Mouse (Mus musculus): ENCODE data around the gene Zfp839. TPM values are rescaled to one million over a fixed set of nuclear protein-coding genes. Genes with fewer than 3 reads are reported as not detected.

Zfp839 gene
- polyA plus RNA-seq (2016; fragmentation: Nextera tagmentation; extraction: Ambion mirVana) = 3.9 and 5.4 TPM in 2 replicates

GRCm38 (mm10) chr12:110850010-110850928, at the start of gene Zfp839:
Gene Zfp839, plus strand, starts transcription at chr12:110850253.
- H3K27ac ChIP-seq (ENCODE audit: poor library complexity, severe bottlenecking) = peak within 1 kb of the TSS; percentile 69
- H3K9me3 ChIP-seq (replicated peaks) = no peaks in the 10 kb centered on the region
- peaks cover 4% of the 10 kb centered on the region for H3K36me3 ChIP-seq
- WGBS = under 1% methylated on average over 89 of the region's 89 CpGs
- peak; percentile 83 for ATAC-seq (ENCODE audit: insufficient number of reproducible peaks, low FRiP score)
- H3K4me1 ChIP-seq (replicated peaks) = peaks cover 29% of the 10 kb centered on the region
- H3K27me3 ChIP-seq (replicated peaks) = no peaks in the 10 kb centered on the region
- peak within 1 kb of the TSS; percentile 83 for H3K4me2 ChIP-seq
- H3K4me3 ChIP-seq = peak within 1 kb of the TSS; percentile 94
- H3K9ac ChIP-seq = peak within 1 kb of the TSS; percentile 94

- Histone ChIP-seq H3K4me2 (no peak overlapping the region), H3K4me1 (replicated peaks) (peaks cover 64% of the 10 kb centered on the region), H3K4me3 (no peak overlapping the region), H3K27me3 (replicated peaks) (no peaks in the 10 kb centered on the region), H3K27ac (ENCODE audit: poor library complexity, severe bottlenecking) (0 out of 2 replicates have a peak overlapping the region, but pooled peaks have one; percentile 15), H3K36me3 (0 out of 2 replicates have a peak, but pooled peaks cover 5% of the 10 kb centered on the region), H3K9ac (no peak overlapping the region), H3K9me3 (replicated peaks) (no peaks in the 10 kb centered on the region)
- ATAC-seq (ENCODE audit: insufficient number of reproducible peaks, low FRiP score) = no peak
- WGBS = 67% methylated on average over 10 of the region's 10 CpGs
Measured at GRCm38 (mm10) chr12:110801876-110802464, 48.1 kb upstream of the Zfp839 start.

- no peak overlapping the region for H3K27ac ChIP-seq (ENCODE audit: poor library complexity, severe bottlenecking)
- H3K27me3 ChIP-seq (replicated peaks) = no peaks in the 10 kb centered on the region
- 0 out of 2 replicates have a peak, but pooled peaks cover 5% of the 10 kb centered on the region for H3K36me3 ChIP-seq
- no peak overlapping the region for H3K4me3 ChIP-seq
- WGBS = 87% methylated on average over 5 of the region's 5 CpGs
- peaks cover 56% of the 10 kb centered on the region for H3K4me1 ChIP-seq (replicated peaks)
- no peak overlapping the region for H3K9ac ChIP-seq
- no peak for ATAC-seq (ENCODE audit: insufficient number of reproducible peaks, low FRiP score)
- H3K9me3 ChIP-seq (replicated peaks) = no peaks in the 10 kb centered on the region
- H3K4me2 ChIP-seq = no peak overlapping the region
Measured at GRCm38 (mm10) chr12:110802674-110803297, 47.3 kb upstream of the Zfp839 start.

- Histone ChIP-seq H3K27me3 (replicated peaks) (no peaks in the 10 kb centered on the region), H3K36me3 (0 out of 2 replicates have a peak, but pooled peaks cover 3% of the 10 kb centered on the region), H3K9ac (no peak overlapping the region), H3K9me3 (replicated peaks) (no peaks in the 10 kb centered on the region), H3K27ac (ENCODE audit: poor library complexity, severe bottlenecking) (peak overlapping the region; percentile 66), H3K4me2 (peak overlapping the region; percentile 30; the same call in 1 of the 2 replicates), H3K4me3 (no peak overlapping the region), H3K4me1 (replicated peaks) (peaks cover 53% of the 10 kb centered on the region)
- peak; percentile 68 for ATAC-seq (ENCODE audit: insufficient number of reproducible peaks, low FRiP score)
- WGBS = 30% methylated on average over 10 of the region's 10 CpGs
Measured at GRCm38 (mm10) chr12:110804261-110804660, 45.8 kb upstream of the Zfp839 start.

- H3K9me3 ChIP-seq (replicated peaks) = no peaks in the 10 kb centered on the region
Measured at GRCm38 (mm10) chr12:110806301-110806970, 43.6 kb upstream of the Zfp839 start.

GRCm38 (mm10) chr12:110808430-110808829, 41.6 kb upstream of the Zfp839 start:
- no peak for ATAC-seq (ENCODE audit: insufficient number of reproducible peaks, low FRiP score)
- H3K9me3 ChIP-seq (replicated peaks) = no peaks in the 10 kb centered on the region
- no peak overlapping the region for H3K4me3 ChIP-seq
- H3K4me1 ChIP-seq (replicated peaks) = peaks cover 29% of the 10 kb centered on the region
- H3K27me3 ChIP-seq (replicated peaks) = no peaks in the 10 kb centered on the region
- 79% methylated on average over 10 of the region's 10 CpGs for WGBS
- no peak overlapping the region for H3K9ac ChIP-seq
- no peak overlapping the region for H3K4me2 ChIP-seq
- H3K27ac ChIP-seq (ENCODE audit: poor library complexity, severe bottlenecking) = no peak overlapping the region
- H3K36me3 ChIP-seq = 0 out of 2 replicates have a peak, but pooled peaks cover 3% of the 10 kb centered on the region

More at GRCm38 (mm10) chr12:110806301-110806970, 43.6 kb upstream of the Zfp839 start:
- H3K9ac ChIP-seq = no peak overlapping the region
- no peak overlapping the region for H3K27ac ChIP-seq (ENCODE audit: poor library complexity, severe bottlenecking)
- 0 out of 2 replicates have a peak, but pooled peaks cover 3% of the 10 kb centered on the region for H3K36me3 ChIP-seq
- H3K4me3 ChIP-seq = no peak overlapping the region
- peaks cover 48% of the 10 kb centered on the region for H3K4me1 ChIP-seq (replicated peaks)
- H3K27me3 ChIP-seq (replicated peaks) = no peaks in the 10 kb centered on the region
- 83% methylated on average over 3 of the region's 3 CpGs for WGBS
- ATAC-seq (ENCODE audit: insufficient number of reproducible peaks, low FRiP score) = no peak
- no peak overlapping the region for H3K4me2 ChIP-seq

GRCm38 (mm10) chr12:110808848-110809247, 41.2 kb upstream of the Zfp839 start:
- H3K4me1 ChIP-seq (replicated peaks) = peaks cover 27% of the 10 kb centered on the region
- H3K27ac ChIP-seq (ENCODE audit: poor library complexity, severe bottlenecking) = no peak overlapping the region
- H3K9me3 ChIP-seq (replicated peaks) = no peaks in the 10 kb centered on the region
- no peak overlapping the region for H3K4me3 ChIP-seq
- WGBS = 85% methylated on average over 5 of the region's 5 CpGs
- no peak overlapping the region for H3K4me2 ChIP-seq
- no peak for ATAC-seq (ENCODE audit: insufficient number of reproducible peaks, low FRiP score)
- no peak overlapping the region for H3K9ac ChIP-seq
- H3K27me3 ChIP-seq (replicated peaks) = no peaks in the 10 kb centered on the region
- 0 out of 2 replicates have a peak, but pooled peaks cover 3% of the 10 kb centered on the region for H3K36me3 ChIP-seq

- no peak for ATAC-seq (ENCODE audit: insufficient number of reproducible peaks, low FRiP score)
- WGBS = 87% methylated on average over 9 of the region's 9 CpGs
- no peak overlapping the region for H3K9ac ChIP-seq
- no peak overlapping the region for H3K4me2 ChIP-seq
- peaks cover 17% of the 10 kb centered on the region for H3K4me1 ChIP-seq (replicated peaks)
- no peaks in the 10 kb centered on the region for H3K36me3 ChIP-seq
- no peak overlapping the region for H3K27ac ChIP-seq (ENCODE audit: poor library complexity, severe bottlenecking)
- no peaks in the 10 kb centered on the region for H3K9me3 ChIP-seq (replicated peaks)
- H3K27me3 ChIP-seq (replicated peaks) = no peaks in the 10 kb centered on the region
- no peak overlapping the region for H3K4me3 ChIP-seq
Measured at GRCm38 (mm10) chr12:110813132-110813531, 36.9 kb upstream of the Zfp839 start.

GRCm38 (mm10) chr12:110813624-110814023, 36.4 kb upstream of the Zfp839 start:
- WGBS = 88% methylated on average over 6 of the region's 6 CpGs
- Histone ChIP-seq H3K4me1 (replicated peaks) (peaks cover 17% of the 10 kb centered on the region), H3K4me2 (no peak overlapping the region), H3K27me3 (replicated peaks) (no peaks in the 10 kb centered on the region), H3K9ac (no peak overlapping the region), H3K9me3 (replicated peaks) (no peaks in the 10 kb centered on the region), H3K4me3 (no peak overlapping the region), H3K27ac (ENCODE audit: poor library complexity, severe bottlenecking) (no peak overlapping the region), H3K36me3 (no peaks in the 10 kb centered on the region)
- ATAC-seq (ENCODE audit: insufficient number of reproducible peaks, low FRiP score) = no peak

GRCm38 (mm10) chr12:110814924-110815323, 35.1 kb upstream of the Zfp839 start:
- H3K9me3 ChIP-seq (replicated peaks) = no peaks in the 10 kb centered on the region
- 62% methylated on average over 17 of the region's 17 CpGs for WGBS

More at GRCm38 (mm10) chr12:110814924-110815323, 35.1 kb upstream of the Zfp839 start:
- H3K4me1 ChIP-seq (replicated peaks) = peaks cover 5% of the 10 kb centered on the region
- no peaks in the 10 kb centered on the region for H3K36me3 ChIP-seq
- no peak overlapping the region for H3K9ac ChIP-seq
- H3K4me2 ChIP-seq = no peak overlapping the region
- ATAC-seq (ENCODE audit: insufficient number of reproducible peaks, low FRiP score) = no peak
- H3K4me3 ChIP-seq = no peak overlapping the region
- no peak overlapping the region for H3K27ac ChIP-seq (ENCODE audit: poor library complexity, severe bottlenecking)
- H3K27me3 ChIP-seq (replicated peaks) = no peaks in the 10 kb centered on the region
